Mouse (Mus musculus) frontal cortex, adult 2 months (tissue): ENCODE data around the gene Tlnrd1. TPM values are rescaled to one million over a fixed set of nuclear protein-coding genes. Genes with fewer than 3 reads are reported as not detected.
"Not testable (repeated sequence)": the region's sequence is repeated elsewhere in the genome, so short reads cannot be mapped to it uniquely, and the experiment has no call there.

Experiments used
- DNase-seq, 2 experiments: peaks; one replicate each; pipeline ENCODE4 v3.0.0; 2022; ENCODE audit warnings: low spot score in 1 of 2; ENCODE audit errors: extremely low spot score in 1 of 2
- polyA plus RNA-seq: library from polyadenylated mRNA; depleted of rRNA; stranded (reverse); fragments of >200 nt; gene quantifications from 2 replicates; pipeline ENCODE4 v1.2.3, GENCODE M21; 2012; rRNA removed

Tlnrd1 gene
- polyA plus RNA-seq = 14.8 and 15.8 TPM in 2 replicates

GRCm38 (mm10) chr7:83884021-83884658, at the start of gene Tlnrd1, which contains the start of gene Mesd:
TSS of gene Tlnrd1 (minus strand) at chr7:83884305.
TSS of gene Mesd (plus strand) at chr7:83884466.
- DNase-seq = peak; percentile 79 to 93

GRCm38 (mm10) chr7:83921637-83922036, 37.5 kb upstream of the Tlnrd1 start:
- no peak for DNase-seq

- DNase-seq = no peak
Measured at GRCm38 (mm10) chr7:83920241-83920640, 36.1 kb upstream of the Tlnrd1 start.

- DNase-seq = peak; percentile 62 to 95
Measured at GRCm38 (mm10) chr7:83914566-83914965, 30.5 kb upstream of the Tlnrd1 start.

DNA sequence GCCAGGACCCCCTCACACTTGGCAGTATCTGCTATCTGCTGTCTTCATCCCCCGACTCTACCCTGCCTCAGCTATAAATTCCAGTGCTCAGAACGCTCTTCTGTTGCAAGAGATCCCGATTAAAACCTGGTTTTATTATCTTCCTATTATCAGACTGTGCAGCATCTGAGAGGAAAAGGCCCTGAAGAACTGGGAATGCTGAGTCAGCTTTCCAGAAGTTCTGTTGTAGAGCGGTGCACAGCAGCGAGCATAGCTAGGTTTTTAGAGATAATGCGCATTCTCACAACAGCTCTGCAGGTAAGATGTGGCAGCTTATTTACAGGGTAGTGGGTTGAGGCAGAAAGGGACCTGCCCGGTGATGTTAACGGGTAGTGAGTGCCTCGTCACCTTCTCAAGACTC, 29.9 kb upstream of the Tlnrd1 start:
- DNase-seq = no peak

DNA sequence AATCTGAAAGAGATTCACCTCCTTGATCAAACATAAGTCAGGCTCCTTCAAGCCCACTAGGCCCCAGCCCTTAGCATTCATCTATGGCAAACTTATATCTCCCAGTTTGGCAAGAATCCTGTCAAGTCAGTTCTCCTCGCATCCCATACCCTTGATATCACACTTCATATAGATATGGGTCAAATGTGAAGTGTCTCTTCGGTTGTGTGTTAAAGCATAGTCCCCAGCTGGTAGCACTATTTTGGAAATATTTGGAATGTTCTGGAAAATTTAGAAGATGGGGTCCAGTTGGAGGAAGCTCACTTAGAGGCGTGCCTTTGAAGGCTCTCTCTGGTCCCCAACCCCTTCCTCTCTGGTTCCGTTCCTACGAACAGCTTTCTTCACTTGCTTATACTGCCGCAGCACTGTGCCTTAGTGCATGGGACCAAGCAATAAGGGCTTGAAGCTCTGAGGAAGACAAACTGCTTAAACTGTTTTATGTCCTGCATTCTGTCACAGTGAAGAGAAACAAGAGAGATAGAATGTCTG, 29.4 kb upstream of the Tlnrd1 start:
- DNase-seq = no peak

GRCm38 (mm10) chr7:83911909-83912308, 27.8 kb upstream of the Tlnrd1 start:
- no peak for DNase-seq

DNA sequence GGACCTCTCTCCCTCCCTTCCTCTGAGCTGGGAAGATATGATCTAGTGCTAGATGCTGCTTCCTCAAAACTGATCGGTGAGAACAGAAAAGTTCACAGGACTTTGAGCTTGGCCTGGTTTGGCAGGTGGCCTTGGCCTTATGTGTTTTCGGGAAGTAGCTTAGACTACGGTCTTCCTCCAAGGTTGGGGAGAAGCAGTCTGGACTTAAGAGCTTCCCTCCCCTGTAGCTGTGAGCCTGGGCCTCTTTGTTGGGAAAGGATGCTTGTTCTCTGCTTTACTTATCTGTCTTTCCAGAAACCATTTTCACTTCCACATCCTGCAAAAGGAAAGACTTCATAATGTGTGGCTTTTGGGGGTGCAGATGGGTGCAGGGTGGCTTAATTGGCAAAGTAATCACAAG, 20.7 kb upstream of the Tlnrd1 start:
- no peak for DNase-seq

- DNase-seq = no peak
Measured at GRCm38 (mm10) chr7:83902296-83903145, 18.4 kb upstream of the Tlnrd1 start.

- no peak for DNase-seq
Measured at GRCm38 (mm10) chr7:83901425-83901824, 17.3 kb upstream of the Tlnrd1 start.

GRCm38 (mm10) chr7:83900519-83900918, 16.4 kb upstream of the Tlnrd1 start:
- DNase-seq = no peak

DNA sequence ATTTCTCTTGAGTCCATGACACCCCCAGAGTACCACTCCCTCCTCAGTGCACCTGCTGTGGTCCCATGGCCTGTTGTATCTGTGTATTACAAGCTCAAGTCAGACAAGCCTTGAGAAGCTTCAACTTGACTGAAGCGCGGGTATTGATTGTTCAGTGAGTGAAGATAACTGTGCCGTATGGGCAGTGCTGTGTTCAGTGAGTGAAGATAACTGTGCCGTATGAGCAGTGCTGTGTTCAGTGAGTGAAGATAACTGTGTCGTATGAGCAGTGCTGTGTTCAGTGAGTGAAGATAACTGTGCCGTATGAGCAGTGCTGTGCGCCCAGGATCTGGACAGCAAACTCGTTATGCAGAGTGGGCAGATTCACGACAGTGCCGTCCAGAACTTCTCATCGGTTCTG, 14.2 kb upstream of the Tlnrd1 start:
- no peak for DNase-seq

- no peak for DNase-seq
Measured at GRCm38 (mm10) chr7:83896077-83896740, 12.1 kb upstream of the Tlnrd1 start.

DNA sequence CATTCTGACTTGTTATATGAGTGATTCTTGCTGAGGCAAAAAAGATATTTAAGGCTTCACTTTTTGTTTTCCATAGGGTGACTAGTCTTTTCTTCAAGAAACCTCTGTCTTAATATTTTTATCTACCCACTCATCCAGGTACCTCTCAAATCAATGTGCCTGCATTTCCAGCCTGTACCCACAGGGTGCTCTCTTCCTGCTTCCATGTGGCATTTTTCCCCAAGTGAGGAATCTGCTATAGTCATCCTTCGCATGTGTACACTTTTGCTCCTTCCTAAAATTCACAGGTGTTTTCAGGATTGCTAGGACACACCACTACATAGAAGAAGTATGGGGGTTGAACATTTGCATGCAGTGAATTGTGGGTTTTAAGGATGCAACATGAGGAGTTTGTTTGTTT, 10.2 kb upstream of the Tlnrd1 start:
- DNase-seq = no peak

GRCm38 (mm10) chr7:83892333-83892669, 8.2 kb upstream of the Tlnrd1 start:
- no peak for DNase-seq

- peak; percentile 97 to 98 for DNase-seq
Measured at GRCm38 (mm10) chr7:83891433-83892332, 7.6 kb upstream of the Tlnrd1 start.

GRCm38 (mm10) chr7:83889946-83890345, 5.8 kb upstream of the Tlnrd1 start:
- DNase-seq = not testable (repeated sequence)

DNA sequence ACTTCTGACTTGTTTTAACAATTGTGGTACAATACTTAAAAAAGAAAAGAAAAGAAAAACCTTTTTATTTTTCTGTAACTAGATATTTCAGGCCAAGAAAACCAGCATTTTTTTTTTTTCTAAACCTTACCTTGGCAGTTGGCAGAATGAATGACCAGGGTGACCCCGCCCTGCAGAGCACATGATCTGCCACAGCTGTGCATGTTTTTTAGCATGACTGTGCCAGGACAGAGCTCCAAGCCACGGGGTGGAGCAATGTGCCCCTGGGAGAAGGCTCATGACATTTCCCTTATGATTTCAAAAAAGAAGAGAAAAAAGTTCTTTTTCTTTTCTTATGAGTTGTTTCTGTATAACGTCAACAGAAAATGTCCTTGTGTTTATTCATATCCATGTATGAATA, 5.3 kb upstream of the Tlnrd1 start:
- DNase-seq = no peak

GRCm38 (mm10) chr7:83886366-83887129, 2.4 kb upstream of the Tlnrd1 start:
- DNase-seq = peak in 1 of 2 experiments; percentile 28
